Mouse (Mus musculus): ENCODE data around the gene 1700008O03Rik.

- TF ChIP-seq EP300 (IDR thresholded peaks at IDR 0.05; ENCODE audit: insufficient read depth, low read depth, low read length) (no peak), CTCF (IDR thresholded peaks at IDR 0.05) (no peak), POLR2A (IDR thresholded peaks at IDR 0.05; ENCODE audit: insufficient read depth, low read depth, low read length) (no peak)
Measured at GRCm38 (mm10) chr7:44375207-44375606, 10.4 kb downstream of the 1700008O03Rik start.
